Mouse (Mus musculus): ENCODE measurements around the gene Prkg1.

- TF ChIP-seq POLR2A (IDR thresholded peaks at IDR 0.05; ENCODE audit: extremely low read depth, insufficient read depth, low read length): no peak
- TF ChIP-seq CTCF (IDR thresholded peaks at IDR 0.05; ENCODE audit: low read depth, low read length): no peak
These were observed 481.2 kb downstream of the Prkg1 start for GRCm38 (mm10) chr19:31283617-31284016.
